Mouse (Mus musculus): ENCODE results near the gene Phka1. TPM values are rescaled to one million over a fixed set of nuclear protein-coding genes. Genes with fewer than 3 reads are reported as not detected.

Gene Phka1
- polyA plus RNA-seq, 1 experiment from 2014 or later = 10.8 TPM

GRCm38 (mm10) chrX:102601269-102601668, 42.8 kb downstream of the Phka1 start:
- Histone ChIP-seq H3K27me3 (ENCODE audit: control insufficient read depth, insufficient read depth, low read depth, low read length) (no peaks in the 10 kb centered on the region), H3K27ac (ENCODE audit: low read length) (no peak overlapping the region), H3K4me3 (ENCODE audit: low read length) (no peak overlapping the region), H3K4me2 (ENCODE audit: low read depth, low read length) (no peak overlapping the region), H3K36me3 (ENCODE audit: control insufficient read depth, insufficient read depth, low read length) (no peaks in the 10 kb centered on the region), H3K4me1 (replicated peaks; ENCODE audit: control insufficient read depth, insufficient read depth, low read length) (no peaks in the 10 kb centered on the region), H3K9me3 (ENCODE audit: control insufficient read depth, low read length) (no peaks in the 10 kb centered on the region), H3K9ac (ENCODE audit: low read length) (no peak overlapping the region)
- WGBS = 56% methylated on average over 2 of the region's 2 CpGs
- no peak for ATAC-seq (ENCODE audit: low read depth)

GRCm38 (mm10) chrX:102588560-102588959, 55.5 kb downstream of the Phka1 start:
- no peak for ATAC-seq (ENCODE audit: low read depth)
- H3K27me3 ChIP-seq (ENCODE audit: control insufficient read depth, insufficient read depth, low read depth, low read length) = no peaks in the 10 kb centered on the region
- H3K4me1 ChIP-seq (replicated peaks; ENCODE audit: control insufficient read depth, insufficient read depth, low read length) = no peaks in the 10 kb centered on the region
- no peak overlapping the region for H3K27ac ChIP-seq (ENCODE audit: low read length)
- WGBS = 57% methylated on average over 1 of the region's 1 CpGs
- no peaks in the 10 kb centered on the region for H3K36me3 ChIP-seq (ENCODE audit: control insufficient read depth, insufficient read depth, low read length)
- no peak overlapping the region for H3K9ac ChIP-seq (ENCODE audit: low read length)
- H3K4me2 ChIP-seq (ENCODE audit: low read depth, low read length) = no peak overlapping the region
- H3K9me3 ChIP-seq (ENCODE audit: control insufficient read depth, low read length) = no peaks in the 10 kb centered on the region
- no peak overlapping the region for H3K4me3 ChIP-seq (ENCODE audit: low read length)

GRCm38 (mm10) chrX:102571186-102571585, 72.9 kb downstream of the Phka1 start:
- peak overlapping the region; percentile 66 for H3K27ac ChIP-seq (ENCODE audit: low read length)
- no peak overlapping the region for H3K4me3 ChIP-seq (ENCODE audit: low read length)
- no peak overlapping the region for H3K9ac ChIP-seq (ENCODE audit: low read length)
- no peaks in the 10 kb centered on the region for H3K27me3 ChIP-seq (ENCODE audit: control insufficient read depth, insufficient read depth, low read depth, low read length)
- no peaks in the 10 kb centered on the region for H3K9me3 ChIP-seq (ENCODE audit: control insufficient read depth, low read length)
- no peaks in the 10 kb centered on the region for H3K36me3 ChIP-seq (ENCODE audit: control insufficient read depth, insufficient read depth, low read length)
- ATAC-seq (ENCODE audit: low read depth) = peak; percentile 84
- WGBS = 18% methylated on average over 1 of the region's 1 CpGs
- H3K4me1 ChIP-seq (replicated peaks; ENCODE audit: control insufficient read depth, insufficient read depth, low read length) = no peaks in the 10 kb centered on the region
- no peak overlapping the region for H3K4me2 ChIP-seq (ENCODE audit: low read depth, low read length)

GRCm38 (mm10) chrX:102556906-102557305, 87.1 kb downstream of the Phka1 start:
- 89% methylated on average over 7 of the region's 7 CpGs for WGBS
- no peaks in the 10 kb centered on the region for H3K9me3 ChIP-seq (ENCODE audit: control insufficient read depth, low read length)
- ATAC-seq (ENCODE audit: low read depth) = no peak
- no peak overlapping the region for H3K4me2 ChIP-seq (ENCODE audit: low read depth, low read length)
- H3K4me3 ChIP-seq (ENCODE audit: low read length) = no peak overlapping the region
- H3K27ac ChIP-seq (ENCODE audit: low read length) = no peak overlapping the region
- no peaks in the 10 kb centered on the region for H3K27me3 ChIP-seq (ENCODE audit: control insufficient read depth, insufficient read depth, low read depth, low read length)
- no peaks in the 10 kb centered on the region for H3K4me1 ChIP-seq (replicated peaks; ENCODE audit: control insufficient read depth, insufficient read depth, low read length)
- no peak overlapping the region for H3K9ac ChIP-seq (ENCODE audit: low read length)
- H3K36me3 ChIP-seq (ENCODE audit: control insufficient read depth, insufficient read depth, low read length) = no peaks in the 10 kb centered on the region

GRCm38 (mm10) chrX:102509205-102509604, 134.8 kb downstream of the Phka1 start:
- peak; percentile 73 for ATAC-seq (ENCODE audit: low read depth)
- Histone ChIP-seq H3K27me3 (ENCODE audit: control insufficient read depth, insufficient read depth, low read depth, low read length) (no peaks in the 10 kb centered on the region; the same call in 1 of the 2 replicates), H3K9ac (ENCODE audit: low read length) (no peak overlapping the region), H3K27ac (ENCODE audit: low read length) (no peak overlapping the region), H3K4me3 (ENCODE audit: low read length) (no peak overlapping the region), H3K4me1 (replicated peaks; ENCODE audit: control insufficient read depth, insufficient read depth, low read length) (no peaks in the 10 kb centered on the region), H3K36me3 (ENCODE audit: control insufficient read depth, insufficient read depth, low read length) (no peaks in the 10 kb centered on the region), H3K9me3 (ENCODE audit: control insufficient read depth, low read length) (no peaks in the 10 kb centered on the region), H3K4me2 (ENCODE audit: low read depth, low read length) (no peak overlapping the region)
- 32% methylated on average over 4 of the region's 4 CpGs for WGBS

GRCm38 (mm10) chrX:102504644-102505481, 139.2 kb downstream of the Phka1 start, which contains the start of gene Hdac8:
Hdac8 (minus strand) TSS chrX:102505359.
- ATAC-seq (ENCODE audit: low read depth) = peak; percentile 84
- H3K9me3 ChIP-seq (ENCODE audit: control insufficient read depth, low read length) = no peaks in the 10 kb centered on the region
- no peaks in the 10 kb centered on the region; the same call in 1 of the 2 replicates for H3K27me3 ChIP-seq (ENCODE audit: control insufficient read depth, insufficient read depth, low read depth, low read length)
- peak within 1 kb of the TSS; percentile 56 for H3K4me3 ChIP-seq (ENCODE audit: low read length)
- H3K36me3 ChIP-seq (ENCODE audit: control insufficient read depth, insufficient read depth, low read length) = no peaks in the 10 kb centered on the region
- no peak within 1 kb of the TSS for H3K27ac ChIP-seq (ENCODE audit: low read length)
- 13% methylated on average over 27 of the region's 27 CpGs for WGBS
- peak within 1 kb of the TSS; percentile 54 for H3K4me2 ChIP-seq (ENCODE audit: low read depth, low read length)
- H3K9ac ChIP-seq (ENCODE audit: low read length) = peak within 1 kb of the TSS; percentile 70
- H3K4me1 ChIP-seq (replicated peaks; ENCODE audit: control insufficient read depth, insufficient read depth, low read length) = 0 out of 2 replicates have a peak, but pooled peaks cover 4% of the 10 kb centered on the region

GRCm38 (mm10) chrX:102504179-102504578, 139.9 kb downstream of the Phka1 start:
- no peak for ATAC-seq (ENCODE audit: low read depth)
- Histone ChIP-seq H3K9ac (ENCODE audit: low read length) (peak overlapping the region; percentile 70), H3K9me3 (ENCODE audit: control insufficient read depth, low read length) (no peaks in the 10 kb centered on the region), H3K4me2 (ENCODE audit: low read depth, low read length) (peak overlapping the region; percentile 54), H3K36me3 (ENCODE audit: control insufficient read depth, insufficient read depth, low read length) (no peaks in the 10 kb centered on the region), H3K27ac (ENCODE audit: low read length) (no peak overlapping the region), H3K4me1 (replicated peaks; ENCODE audit: control insufficient read depth, insufficient read depth, low read length) (0 out of 2 replicates have a peak, but pooled peaks cover 4% of the 10 kb centered on the region), H3K4me3 (ENCODE audit: low read length) (peak overlapping the region; percentile 56), H3K27me3 (ENCODE audit: control insufficient read depth, insufficient read depth, low read depth, low read length) (no peaks in the 10 kb centered on the region; the same call in 1 of the 2 replicates)
- 22% methylated on average over 10 of the region's 10 CpGs for WGBS

- Histone ChIP-seq H3K9me3 (ENCODE audit: control insufficient read depth, low read length) (no peaks in the 10 kb centered on the region), H3K9ac (ENCODE audit: low read length) (no peak overlapping the region), H3K27ac (ENCODE audit: low read length) (no peak overlapping the region), H3K4me3 (ENCODE audit: low read length) (no peak overlapping the region), H3K4me2 (ENCODE audit: low read depth, low read length) (no peak overlapping the region), H3K27me3 (ENCODE audit: control insufficient read depth, insufficient read depth, low read depth, low read length) (no peaks in the 10 kb centered on the region), H3K36me3 (ENCODE audit: control insufficient read depth, insufficient read depth, low read length) (no peaks in the 10 kb centered on the region; the same call in 1 of the 2 replicates), H3K4me1 (replicated peaks; ENCODE audit: control insufficient read depth, insufficient read depth, low read length) (no peaks in the 10 kb centered on the region)
- 57% methylated on average over 6 of the region's 6 CpGs for WGBS
- ATAC-seq (ENCODE audit: low read depth) = no peak
These were observed 149.9 kb downstream of the Phka1 start for GRCm38 (mm10) chrX:102493992-102494730.

GRCm38 (mm10) chrX:102485575-102485974, 158.5 kb downstream of the Phka1 start:
- no peak overlapping the region for H3K4me2 ChIP-seq (ENCODE audit: low read depth, low read length)
- no peaks in the 10 kb centered on the region for H3K36me3 ChIP-seq (ENCODE audit: control insufficient read depth, insufficient read depth, low read length)
- no peak overlapping the region for H3K4me3 ChIP-seq (ENCODE audit: low read length)
- no peak for ATAC-seq (ENCODE audit: low read depth)
- WGBS = 73% methylated on average over 7 of the region's 7 CpGs
- H3K4me1 ChIP-seq (replicated peaks; ENCODE audit: control insufficient read depth, insufficient read depth, low read length) = no peaks in the 10 kb centered on the region
- no peak overlapping the region for H3K27ac ChIP-seq (ENCODE audit: low read length)
- peaks cover 2% of the 10 kb centered on the region for H3K27me3 ChIP-seq (ENCODE audit: control insufficient read depth, insufficient read depth, low read depth, low read length)
- no peak overlapping the region for H3K9ac ChIP-seq (ENCODE audit: low read length)
- H3K9me3 ChIP-seq (ENCODE audit: control insufficient read depth, low read length) = no peaks in the 10 kb centered on the region

Data from lung, embryonic 16.5 days (tissue).